In genomic region chr7:118993597-118994230, GRCm38 (mm10) we compare ENCODE assay signal across 8 mouse cellular contexts. TPM values are rescaled to one million over a fixed set of nuclear protein-coding genes. Genes with fewer than 3 reads are reported as not detected.
DNase-seq lines count a peak whose midpoint lies in the region; ATAC-seq and TF ChIP-seq lines count a peak whose summit lies in the region.

No protein-coding gene starts in this region.

- H3K9ac ChIP-seq in forebrain, embryonic 13.5 days: peak overlapping the region; percentile 79

- ATAC-seq in forebrain, embryonic 13.5 days: peak; percentile 16
- ATAC-seq in megakaryocyte-erythroid progenitor cell, adult 5-6 weeks (replicated peaks; ENCODE audit: low FRiP score, low TSS enrichment, poor library complexity, severe bottlenecking): no peak

- TF ChIP-seq CTCF in left cerebral cortex, adult 2 months (IDR thresholded peaks at IDR 0.05): no peak
- no peak for TF ChIP-seq CTCF in brain, embryonic 14.5 days (IDR thresholded peaks at IDR 0.05; ENCODE audit: borderline replicate concordance, extremely low read depth, insufficient read depth, insufficient read length)
- TF ChIP-seq CTCF in olfactory bulb, adult 2 months (IDR thresholded peaks at IDR 0.05; ENCODE audit: insufficient read depth, low read depth, low read length): no peak

- TF ChIP-seq POLR2A in brain, embryonic 14.5 days (IDR thresholded peaks at IDR 0.05; ENCODE audit: borderline replicate concordance, extremely low read depth, insufficient read depth, insufficient read length, poor library complexity, severe bottlenecking): no peak
- TF ChIP-seq POLR2A in olfactory bulb, adult 2 months (IDR thresholded peaks at IDR 0.05; ENCODE audit: insufficient read depth, low read depth, low read length): peak; percentile 33; the same call in 1 of the 2 replicates

- H3K27ac ChIP-seq in left cerebral cortex, adult 2 months: peak overlapping the region; percentile 76
- peak overlapping the region; percentile 85 for H3K27ac ChIP-seq in forebrain, embryonic 13.5 days
- peak overlapping the region; percentile 97 for H3K27ac ChIP-seq in olfactory bulb, adult 2 months (ENCODE audit: insufficient read depth, low read depth, low read length)

- intact Hi-C loops in left cerebral cortex, adult 2 months (cut with DNase I): loop anchor here (2.0 kb wide), 1 partner anchor 67 kb away; no protein-coding TSS in a partner anchor

- under 1% methylated on average over 26 of the region's 26 CpGs for WGBS in forebrain, embryonic 13.5 days
- WGBS in olfactory bulb, adult 2 months: 1% methylated on average over 26 of the region's 26 CpGs

- H3K4me3 ChIP-seq in left cerebral cortex, adult 2 months: peak overlapping the region; percentile 64
- peak overlapping the region; percentile 66 for H3K4me3 ChIP-seq in forebrain, embryonic 13.5 days
- H3K4me3 ChIP-seq in olfactory bulb, adult 2 months (ENCODE audit: insufficient read depth, low read depth, low read length): peak overlapping the region; percentile 69

- DNase-seq in left cerebral cortex, adult 2 months (ENCODE audit: extremely low spot score in 1 of 2, low spot score in 2 of 2): no peak
- no peak for DNase-seq in left cerebral cortex, adult 11 months (ENCODE audit: low spot score)
- peak; percentile 85 for DNase-seq in brain, embryonic 14.5 days (ENCODE audit: low read depth)
- DNase-seq in kidney, postnatal 10 days: peak; percentile 15
- no peak for DNase-seq in urinary bladder, postnatal 4 days (ENCODE audit: low spot score in 2 of 2)

- H3K27me3 ChIP-seq in forebrain, embryonic 13.5 days: peaks cover 6% of the 10 kb centered on the region; the same call in 1 of the 2 replicates

- H3K9me3 ChIP-seq in forebrain, embryonic 13.5 days (replicated peaks): no peaks in the 10 kb centered on the region

- no peaks in the 10 kb centered on the region for H3K36me3 ChIP-seq in forebrain, embryonic 13.5 days (ENCODE audit: poor library complexity, severe bottlenecking)

- peak overlapping the region; percentile 90 for H3K4me2 ChIP-seq in forebrain, embryonic 13.5 days

- peaks cover 67% of the 10 kb centered on the region for H3K4me1 ChIP-seq in forebrain, embryonic 13.5 days
- peaks cover 30% of the 10 kb centered on the region for H3K4me1 ChIP-seq in olfactory bulb, adult 2 months (ENCODE audit: control insufficient read depth, insufficient read depth, low read length)

RNA-seq across cellular contexts. Expression of gene Gprc5b, which starts 1.3 kb away (rescaled TPM):
- total RNA-seq in left cerebral cortex, adult 2 months (2021): 10 to 100 TPM; 94.4 to 98.9 TPM
- polyA plus RNA-seq in brain, embryonic 14.5 days (2012; rRNA removed): 25.0 and 28.2 TPM in 2 replicates
- polyA plus RNA-seq in forebrain, embryonic 13.5 days (2015; fragmentation: Nextera tagmentation; extraction: Ambion mirVana): 8.4 and 9.7 TPM in 2 replicates
- not detected in 2 replicates for polyA plus RNA-seq in olfactory bulb, adult 2 months (2012; ENCODE audit: insufficient read depth, insufficient read length, low replicate concordance, missing spikeins)
- 0.99 and 1.2 TPM in 2 replicates for total RNA-seq in megakaryocyte-erythroid progenitor cell, adult 5-6 weeks (2014; fragmentation: Nextera tagmentation)
- total RNA-seq in megakaryocyte-erythroid progenitor cell, adult 5-6 weeks (2017): 0.23 and 4.2 TPM in 2 replicates

Comparison
In these comparisons a context has a peak if more than half of its experiments do, and no peak if none do; other contexts are left out.
1. DNase-seq: peak in brain, embryonic 14.5 days (single experiment) and kidney, postnatal 10 days (single experiment); none in left cerebral cortex, adult 2 months (0 of 2), left cerebral cortex, adult 11 months (single experiment) and urinary bladder, postnatal 4 days (0 of 2).
2. Peak in every context shown above with its lines, with median percentiles within 50 percentile points of each other: H3K27ac ChIP-seq and H3K4me3 ChIP-seq.